Mouse (Mus musculus) colon, adult 2 months (tissue): ENCODE measurements around the gene Helt. TPM values are rescaled to one million over a fixed set of nuclear protein-coding genes. Genes with fewer than 3 reads are reported as not detected.

Experiments
- polyA plus RNA-seq: library from polyadenylated mRNA; depleted of rRNA; stranded (reverse); fragments of >200 nt; gene quantifications from 2 replicates; pipeline ENCODE4 v1.2.3, GENCODE M21; 2012; rRNA removed

The Helt gene
- not detected in 2 replicates for polyA plus RNA-seq

GRCm38 (mm10) chr8:46294181-46294892 lies at the start of gene Helt:
Helt (minus strand) TSS chr8:46294671.

Other genes starting within 250 kb of the Helt start
- 1.9 and 2.0 TPM in 2 replicates for gene Cfap97, start 142.9 kb downstream of the Helt start, polyA plus RNA-seq
- 5.2 and 6.3 TPM in 2 replicates for gene Snx25, start 142.5 kb downstream of the Helt start, polyA plus RNA-seq
- 120 and 194 TPM in 2 replicates for gene Slc25a4, start 83.4 kb downstream of the Helt start, polyA plus RNA-seq
- 10.3 and 13.6 TPM in 2 replicates for gene Acsl1, start 176.4 kb upstream of the Helt start, polyA plus RNA-seq